Mouse (Mus musculus) stomach, embryonic 14.5 days (tissue): Measurements from ENCODE around the gene Copb2. TPM values are rescaled to one million over a fixed set of nuclear protein-coding genes. Genes with fewer than 3 reads are reported as not detected.

Experiments used
- ATAC-seq: fragments of 200-750 bp; cut with Nextera tagmentation; 2 replicates; pipeline ENCODE4 v1.8.0; 2017; ENCODE audit warnings: low read depth, moderate TSS enrichment; ENCODE audit not compliant: insufficient number of reproducible peaks, insufficient read depth, low FRiP score
- H3K27ac ChIP-seq: fragments of 300-500 bp; sonication (generic); 2 replicates; pipeline ENCODE4 v1.5.1; 2014; ENCODE audit warnings: mild to moderate bottlenecking, low read length, moderate library complexity, mixed read lengths
- H3K27me3 ChIP-seq: fragments of 300-500 bp; sonication (generic); 2 replicates; pipeline ENCODE4 v1.6.1; 2014; ENCODE audit warnings: low read length, control low read depth, mixed read lengths; ENCODE audit not compliant: control insufficient read depth, insufficient read depth
- H3K36me3 ChIP-seq: fragments of 300-500 bp; sonication (generic); 2 replicates; pipeline ENCODE4 v1.6.1; 2014; ENCODE audit warnings: mild to moderate bottlenecking, control low read depth, low read length, moderate library complexity, mixed read lengths; ENCODE audit not compliant: control insufficient read depth, insufficient read depth
- H3K4me1 ChIP-seq: fragments of 300-500 bp; sonication (generic); 2 replicates; pipeline ENCODE4 v1.6.1; 2014; ENCODE audit warnings: low read length, control low read depth, mixed read lengths; ENCODE audit not compliant: control insufficient read depth, insufficient read depth
- H3K4me2 ChIP-seq: fragments of 300-500 bp; sonication (generic); replicated peaks from 2 replicates; pipeline ENCODE4 v1.6.1; 2014; ENCODE audit warnings: low read depth, low read length, control low read depth
- H3K4me3 ChIP-seq: fragments of 300-500 bp; sonication (generic); 2 replicates; pipeline ENCODE4 v1.5.1; 2014; ENCODE audit warnings: low read depth, low read length, control low read depth
- H3K9ac ChIP-seq: fragments of 300-500 bp; sonication (generic); replicated peaks from 2 replicates; pipeline ENCODE4 v1.6.1; 2014; ENCODE audit warnings: low read depth, mild to moderate bottlenecking, control low read depth, low read length, moderate library complexity, mixed read lengths
- H3K9me3 ChIP-seq: fragments of 300-500 bp; sonication (generic); 2 replicates; pipeline ENCODE4 v1.6.1; 2016; ENCODE audit warnings: low read depth, low read length, control low read depth; ENCODE audit not compliant: control insufficient read depth
- WGBS: fragments of 180-500 bp; shearing (Covaris S2); extraction: QIAGEN DNeasy Blood & Tissue Kit; methylation state at CpG from one replicate; pipeline ENCODE4 v1.1.7; 2014; 5-methylcytosine and 5-hydroxymethylcytosine counted together
- polyA plus RNA-seq: library from polyadenylated mRNA; unstranded; fragments of >200 nt; fragmentation: Nextera tagmentation; extraction: Ambion mirVana; gene quantifications from 2 replicates; pipeline ENCODE4 v1.2.1, GENCODE M21; 2014

The Copb2 gene
- polyA plus RNA-seq, result 161 and 176 TPM in 2 replicates

- peak within 1 kb of the TSS; percentile 78 for H3K4me2 ChIP-seq
- H3K4me3 ChIP-seq, result peak within 1 kb of the TSS; percentile 59
- H3K27me3 ChIP-seq, result no peaks in the 10 kb centered on the region
- peak within 1 kb of the TSS; percentile 63 for H3K9ac ChIP-seq
- H3K4me1 ChIP-seq, result peaks cover 6% of the 10 kb centered on the region; the same call in 1 of the 2 replicates
- ATAC-seq, result peak; percentile 100
- peaks cover 6% of the 10 kb centered on the region; the same call in 1 of the 2 replicates for H3K36me3 ChIP-seq
- no peaks in the 10 kb centered on the region for H3K9me3 ChIP-seq
- peak within 1 kb of the TSS; percentile 82; the same call in 1 of the 2 replicates for H3K27ac ChIP-seq
- WGBS, result under 1% methylated on average over 76 of the region's 76 CpGs
Measured at GRCm38 (mm10) chr9:98563137-98564126, at the start of gene Copb2. Gene Copb2, plus strand, starts transcription at chr9:98563721.

GRCm38 (mm10) chr9:98523872-98524271 is 39.6 kb upstream of the Copb2 start:
- 70% methylated on average over 2 of the region's 2 CpGs for WGBS
- Histone ChIP-seq H3K9ac (no peak overlapping the region), H3K4me3 (no peak overlapping the region), H3K27me3 (no peaks in the 10 kb centered on the region), H3K9me3 (no peaks in the 10 kb centered on the region), H3K4me1 (no peaks in the 10 kb centered on the region), H3K4me2 (no peak overlapping the region), H3K27ac (no peak overlapping the region), H3K36me3 (no peaks in the 10 kb centered on the region)
- ATAC-seq, result no peak

GRCm38 (mm10) chr9:98524786-98525542 is 38.6 kb upstream of the Copb2 start:
- Histone ChIP-seq H3K9me3 (no peaks in the 10 kb centered on the region), H3K36me3 (no peaks in the 10 kb centered on the region), H3K27me3 (no peaks in the 10 kb centered on the region), H3K9ac (no peak overlapping the region), H3K27ac (no peak overlapping the region), H3K4me2 (no peak overlapping the region), H3K4me3 (no peak overlapping the region), H3K4me1 (no peaks in the 10 kb centered on the region)
- 77% methylated on average over 7 of the region's 7 CpGs for WGBS
- ATAC-seq, result peak; percentile 61; the same call in 1 of the 2 replicates

GRCm38 (mm10) chr9:98525543-98525924 is 38.0 kb upstream of the Copb2 start:
- Histone ChIP-seq H3K9me3 (no peaks in the 10 kb centered on the region), H3K9ac (no peak overlapping the region), H3K27me3 (no peaks in the 10 kb centered on the region), H3K4me2 (no peak overlapping the region), H3K4me1 (no peaks in the 10 kb centered on the region), H3K27ac (no peak overlapping the region), H3K4me3 (no peak overlapping the region), H3K36me3 (no peaks in the 10 kb centered on the region)
- ATAC-seq, result no peak
- 68% methylated on average over 7 of the region's 7 CpGs for WGBS

- 72% methylated on average over 7 of the region's 7 CpGs for WGBS
Measured at GRCm38 (mm10) chr9:98527226-98527625, 36.3 kb upstream of the Copb2 start.

GRCm38 (mm10) chr9:98529776-98530175 is 33.7 kb upstream of the Copb2 start:
- Histone ChIP-seq H3K4me2 (no peak overlapping the region), H3K27me3 (no peaks in the 10 kb centered on the region), H3K36me3 (no peaks in the 10 kb centered on the region), H3K27ac (no peak overlapping the region), H3K9me3 (no peaks in the 10 kb centered on the region), H3K4me1 (no peaks in the 10 kb centered on the region), H3K9ac (no peak overlapping the region), H3K4me3 (no peak overlapping the region)
- ATAC-seq, result no peak
- WGBS, result 62% methylated on average over 4 of the region's 4 CpGs

More at GRCm38 (mm10) chr9:98527226-98527625, 36.3 kb upstream of the Copb2 start:
- Histone ChIP-seq H3K36me3 (no peaks in the 10 kb centered on the region), H3K4me3 (no peak overlapping the region), H3K27ac (no peak overlapping the region), H3K4me2 (no peak overlapping the region), H3K9me3 (no peaks in the 10 kb centered on the region), H3K9ac (no peak overlapping the region), H3K4me1 (no peaks in the 10 kb centered on the region), H3K27me3 (no peaks in the 10 kb centered on the region)
- no peak for ATAC-seq

GRCm38 (mm10) chr9:98530999-98531398 is 32.5 kb upstream of the Copb2 start:
- Histone ChIP-seq H3K27me3 (no peaks in the 10 kb centered on the region), H3K36me3 (no peaks in the 10 kb centered on the region), H3K4me3 (no peak overlapping the region), H3K27ac (no peak overlapping the region), H3K4me2 (no peak overlapping the region), H3K9me3 (no peaks in the 10 kb centered on the region), H3K4me1 (no peaks in the 10 kb centered on the region), H3K9ac (no peak overlapping the region)
- no peak for ATAC-seq
- WGBS, result 59% methylated on average over 2 of the region's 2 CpGs

- 43% methylated on average over 4 of the region's 4 CpGs for WGBS
- H3K4me2 ChIP-seq, result no peak overlapping the region
- no peak overlapping the region for H3K4me3 ChIP-seq
- H3K36me3 ChIP-seq, result no peaks in the 10 kb centered on the region
- no peaks in the 10 kb centered on the region for H3K27me3 ChIP-seq
- H3K27ac ChIP-seq, result no peak overlapping the region
- H3K4me1 ChIP-seq, result no peaks in the 10 kb centered on the region
- ATAC-seq, result no peak
- no peaks in the 10 kb centered on the region for H3K9me3 ChIP-seq
- no peak overlapping the region for H3K9ac ChIP-seq
Measured at GRCm38 (mm10) chr9:98534675-98535280, 28.7 kb upstream of the Copb2 start.
